Mouse (Mus musculus) v-Abl transformed pro-B cells (cell line): ENCODE measurements at regions not wholly inside any gene's neighbourhood (a gene's known extent, or its start where the extent isn't known, plus 50 kb on each side); places are given as distances from the start of the nearest gene placed in this dataset.

ENCODE experiments used
- in situ Hi-C, 2 experiments: fragments of 400-800 bp; cut with MboI; formaldehyde crosslinking; loops; one replicate each; pipeline ENCODE4 v1.15.1; 2025; ENCODE audit not compliant: unreplicated experiment in 2 of 2

DNA sequence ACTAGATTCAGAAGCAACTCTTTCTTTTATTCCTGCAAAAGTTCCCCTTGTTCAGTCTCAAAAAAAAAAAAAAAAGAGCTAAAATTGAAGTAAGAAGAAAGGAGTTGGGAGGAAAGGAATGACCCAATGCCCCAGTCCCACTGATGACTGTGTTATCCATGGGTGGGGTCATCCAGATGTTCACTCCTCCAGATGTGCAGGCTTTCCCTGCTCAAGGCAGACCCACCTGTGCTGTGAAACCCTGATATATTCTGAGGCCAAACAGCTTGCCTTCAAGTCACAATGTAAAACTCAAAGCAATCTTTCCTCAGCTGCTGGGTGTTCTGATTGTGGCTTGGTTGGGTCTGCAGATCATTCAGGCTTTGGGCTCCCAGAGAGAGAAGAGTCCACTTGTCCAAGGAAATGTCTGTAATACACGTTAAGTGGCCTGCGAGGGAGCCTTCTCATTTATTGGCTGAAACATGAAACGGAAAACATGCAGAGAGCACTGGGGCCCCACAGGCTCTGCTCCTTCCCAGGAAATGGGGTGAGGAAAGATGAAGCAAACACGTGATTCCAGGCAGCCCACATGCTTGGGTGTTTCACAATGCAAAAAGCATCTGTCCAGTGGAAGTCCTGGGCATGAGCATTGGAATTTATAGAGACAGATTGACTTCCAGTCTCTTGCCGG, 296.6 kb downstream of the Nuak1 start:
- in situ Hi-C loops: no loop called here

DNA sequence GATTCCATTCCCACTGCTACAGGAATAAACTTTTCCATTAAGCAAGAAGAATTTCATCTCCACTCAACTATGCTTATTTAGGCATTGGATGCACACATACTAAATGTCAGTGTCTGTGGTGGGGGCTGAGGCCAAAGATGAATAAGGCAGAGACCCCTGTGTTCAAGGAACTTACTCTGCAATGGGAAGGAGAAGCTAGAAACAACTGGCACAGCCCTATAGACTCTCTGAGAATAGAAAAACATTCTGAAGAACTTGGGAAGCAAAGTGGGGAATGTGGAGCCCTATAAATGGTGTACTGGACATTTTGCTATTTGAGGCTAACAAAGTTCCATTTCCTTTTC, 296.1 kb downstream of the Nuak1 start:
- in situ Hi-C loops: no loop called here

DNA sequence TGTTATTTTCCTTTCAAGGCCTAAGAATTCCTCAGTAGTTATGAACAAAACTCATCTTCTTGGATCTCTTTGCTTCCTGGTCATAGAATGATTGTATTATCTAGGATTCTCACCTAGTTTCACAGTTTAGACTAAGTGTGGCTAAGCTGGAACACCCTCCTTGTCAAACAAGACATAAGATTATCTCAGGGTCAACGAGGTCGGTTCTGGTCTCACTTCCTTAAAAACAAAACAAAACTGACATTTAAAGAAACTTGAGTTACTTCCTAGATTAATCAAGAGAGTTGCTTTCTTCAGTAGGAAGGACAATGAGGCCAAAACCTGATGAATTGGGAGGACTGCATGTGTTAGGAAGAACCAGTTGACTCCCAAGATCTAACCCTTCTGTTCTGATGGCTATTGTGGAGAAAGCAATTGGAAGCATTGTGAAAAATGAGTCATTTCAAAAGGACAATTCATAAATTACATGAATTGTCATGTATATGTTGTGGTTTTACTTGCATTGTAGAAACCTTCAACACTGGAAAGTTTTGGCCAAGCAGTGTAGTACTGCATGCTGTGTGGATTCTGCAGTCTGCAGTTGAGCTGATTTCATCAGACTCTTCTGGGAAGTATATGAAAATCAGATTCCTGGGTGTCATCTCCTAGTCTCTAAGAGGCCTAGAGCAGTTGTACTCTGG, 293.0 kb downstream of the Nuak1 start:
- in situ Hi-C loops: no loop called here

DNA sequence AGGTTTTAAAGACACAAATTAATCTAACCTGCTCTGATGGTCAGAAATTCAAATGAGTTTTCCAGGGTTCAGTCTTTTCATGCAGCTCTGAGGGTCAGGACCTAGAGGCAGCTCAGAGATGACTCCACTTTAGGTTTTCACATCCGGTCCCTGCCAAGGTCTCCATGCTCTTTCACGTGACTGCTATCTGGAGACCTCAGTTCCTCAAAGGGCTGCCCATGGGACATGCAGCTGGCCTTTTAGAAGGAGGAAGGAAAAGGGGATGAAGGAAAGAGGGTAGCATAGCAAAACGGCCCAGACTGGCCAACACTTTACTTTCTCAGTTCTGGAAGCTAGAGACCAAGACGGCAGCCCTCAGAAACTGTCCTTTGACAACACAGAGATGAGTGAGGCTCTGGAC, 276.6 kb downstream of the Nuak1 start:
- in situ Hi-C loops: loop anchor here in 1 of 2 experiments (10.0 kb wide), 2 partner anchors 49 to 261 kb away; no protein-coding TSS in a partner anchor

GRCm38 (mm10) chr10:84165832-84166567, 274.4 kb downstream of the Nuak1 start:
- in situ Hi-C loops: loop anchor here in 1 of 2 experiments (10.0 kb wide), 2 partner anchors 51 to 259 kb away; no protein-coding TSS in a partner anchor

- in situ Hi-C loops: loop anchor here in 1 of 2 experiments (10.0 kb wide), 2 partner anchors 52 to 258 kb away; no protein-coding TSS in a partner anchor
Measured at GRCm38 (mm10) chr10:84166568-84166905, 273.9 kb downstream of the Nuak1 start.

DNA sequence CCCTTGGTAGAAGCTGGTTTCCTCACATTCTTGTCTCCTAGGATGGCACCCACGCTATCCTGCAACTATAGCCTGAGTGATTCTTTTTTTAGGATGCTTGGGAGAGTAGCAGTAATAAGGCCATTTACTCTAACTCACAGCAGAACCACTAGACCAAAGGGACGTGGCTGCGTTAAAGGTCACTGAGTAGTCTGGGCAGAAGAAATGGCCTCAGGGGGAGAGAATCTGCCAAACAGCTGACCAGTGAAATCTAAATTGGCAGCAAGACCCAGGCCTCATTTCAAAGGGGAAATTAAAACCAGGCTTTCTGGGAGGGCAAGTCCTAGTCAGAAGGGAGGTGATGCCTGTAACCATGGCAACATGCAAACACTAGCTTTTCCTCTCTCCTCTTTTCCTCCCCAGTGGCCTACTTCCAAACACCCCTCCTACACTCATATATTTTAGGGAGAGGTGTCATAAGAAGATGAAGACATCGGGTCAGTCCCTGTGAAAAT, 267.5 kb downstream of the Nuak1 start:
- in situ Hi-C loops: no loop called here

GRCm38 (mm10) chr10:84183239-84183638, 257.2 kb downstream of the Nuak1 start:
- in situ Hi-C loops: no loop called here

GRCm38 (mm10) chr10:84186466-84186865, 253.9 kb downstream of the Nuak1 start:
- in situ Hi-C loops: no loop called here

DNA sequence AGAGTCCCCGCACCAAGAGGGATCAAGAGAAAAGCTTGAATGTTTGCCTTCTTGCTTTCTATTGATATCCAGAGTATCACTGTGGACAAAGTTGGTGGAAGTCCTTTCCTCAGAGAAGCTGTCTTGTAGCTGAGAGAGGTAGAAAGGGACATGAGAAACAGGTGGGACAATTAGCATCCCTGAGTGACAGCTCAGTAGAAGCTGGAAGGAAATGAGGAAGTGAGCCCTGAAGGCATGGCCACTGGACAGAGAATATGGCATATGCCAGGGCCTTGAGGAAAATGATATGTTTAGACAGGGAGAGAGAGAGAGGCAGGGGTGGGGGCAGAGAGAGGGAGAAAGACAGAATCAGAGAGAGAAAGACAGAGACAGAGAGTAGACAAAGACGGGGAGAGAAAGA, 241.4 kb downstream of the Nuak1 start:
- in situ Hi-C loops: no loop called here

DNA sequence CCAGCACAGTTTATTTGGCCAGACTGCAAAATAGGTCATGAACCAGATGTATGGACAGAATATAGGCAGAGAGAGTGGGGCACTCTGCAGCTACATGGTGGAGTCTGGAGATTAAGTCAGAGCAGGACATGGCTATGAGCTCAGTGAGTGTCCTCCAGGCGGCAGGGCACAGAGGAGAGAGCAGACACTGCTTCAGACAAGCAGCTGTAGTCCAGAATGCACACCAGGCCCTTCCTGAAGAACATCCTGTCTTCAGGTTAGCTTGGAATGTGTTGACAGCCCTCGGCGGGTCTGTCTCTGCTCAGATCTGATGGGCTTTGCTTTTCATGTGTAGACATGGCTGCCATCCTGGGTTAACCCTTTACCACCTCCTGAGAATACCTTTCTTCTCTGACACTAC, 238.6 kb downstream of the Nuak1 start:
- in situ Hi-C loops: no loop called here

GRCm38 (mm10) chr10:84212096-84212785, 228.2 kb downstream of the Nuak1 start:
- in situ Hi-C loops: no loop called here

GRCm38 (mm10) chr10:84214812-84215211, 225.6 kb downstream of the Nuak1 start:
- in situ Hi-C loops: no loop called here

GRCm38 (mm10) chr10:84229224-84229921, 211.0 kb downstream of the Nuak1 start:
- in situ Hi-C loops: no loop called here

- in situ Hi-C loops: no loop called here
Measured at GRCm38 (mm10) chr10:84230011-84230781, 210.2 kb downstream of the Nuak1 start.

GRCm38 (mm10) chr10:84235006-84235405, 205.4 kb downstream of the Nuak1 start:
- in situ Hi-C loops: no loop called here

DNA sequence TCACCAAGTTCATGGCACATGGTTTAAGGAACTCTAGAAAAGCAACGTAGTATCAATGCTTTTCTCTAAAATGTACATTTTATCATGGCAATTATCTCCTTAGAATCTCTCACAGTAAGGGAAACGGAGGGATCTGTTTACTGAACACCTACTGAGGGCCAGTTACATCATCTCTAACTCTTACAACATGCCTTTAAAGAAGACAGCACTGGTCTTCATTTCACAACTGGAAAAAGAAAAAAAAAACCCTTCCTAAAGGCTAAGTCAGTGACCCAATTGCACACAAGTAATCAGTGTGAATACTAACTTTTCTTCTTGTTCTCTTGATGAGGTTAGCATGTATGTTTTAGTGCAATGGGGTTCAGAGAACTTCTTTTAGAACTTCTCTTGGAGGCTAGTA, 204.2 kb downstream of the Nuak1 start:
- in situ Hi-C loops: no loop called here

DNA sequence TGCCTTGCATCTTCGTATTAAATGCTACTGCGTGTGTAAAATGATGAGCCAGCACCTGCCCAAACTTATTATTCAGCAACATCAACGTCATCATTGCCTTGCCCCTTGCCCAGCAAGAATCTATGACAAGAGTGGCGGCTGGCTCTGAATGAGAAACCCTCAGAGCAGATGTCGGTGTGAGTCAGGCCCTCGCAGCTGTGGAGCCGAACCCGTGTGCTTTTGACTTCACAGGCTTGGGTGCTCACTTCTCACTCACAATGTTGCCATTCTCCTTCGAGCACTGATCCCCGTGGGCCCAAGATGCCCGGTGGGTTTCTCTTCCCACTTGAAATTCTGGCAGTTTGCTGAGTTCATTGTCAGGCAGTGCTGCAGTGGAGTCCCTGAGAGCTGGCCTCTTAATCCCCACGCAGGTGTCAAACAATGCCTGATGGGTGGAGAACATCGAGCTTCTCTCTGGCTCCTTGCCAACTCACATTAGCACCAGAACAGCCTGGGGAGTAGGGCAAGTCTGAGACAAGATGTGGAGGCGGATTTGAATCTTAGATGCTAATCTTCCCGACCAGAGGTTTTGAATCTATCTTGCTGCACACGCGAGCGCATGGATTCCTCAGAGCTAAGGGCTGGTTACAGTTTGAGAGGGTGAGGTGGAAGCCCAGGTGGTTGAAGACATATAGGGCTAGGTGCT, 202.0 kb downstream of the Nuak1 start:
- in situ Hi-C loops: no loop called here

DNA sequence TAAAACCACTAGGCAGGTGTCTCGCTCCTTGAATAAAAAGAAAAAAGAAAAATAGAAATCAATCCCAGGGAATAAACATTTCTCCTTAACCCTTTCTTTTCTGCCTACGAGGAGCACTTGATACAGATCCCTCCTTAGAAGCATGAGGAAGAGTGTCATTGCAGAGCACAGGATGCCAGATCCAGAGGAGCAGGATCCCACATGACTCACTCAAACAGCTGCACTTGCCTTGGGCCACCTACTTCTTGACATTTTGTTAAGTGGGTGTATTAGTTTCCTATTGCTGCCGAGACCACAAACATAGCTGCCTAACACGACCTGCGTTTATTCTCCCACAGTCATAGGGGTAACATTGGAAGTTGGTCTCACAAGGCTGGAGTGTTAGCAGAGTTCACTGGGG, 197.1 kb downstream of the Nuak1 start:
- in situ Hi-C loops: no loop called here
